Mouse (Mus musculus): ENCODE data around the gene Banp. TPM values are rescaled to one million over a fixed set of nuclear protein-coding genes. Genes with fewer than 3 reads are reported as not detected.

Gene Banp
- polyA plus RNA-seq, 3 experiments from 2014 or later, result 35.0 to 37.5 (median 36.2) TPM

DNA sequence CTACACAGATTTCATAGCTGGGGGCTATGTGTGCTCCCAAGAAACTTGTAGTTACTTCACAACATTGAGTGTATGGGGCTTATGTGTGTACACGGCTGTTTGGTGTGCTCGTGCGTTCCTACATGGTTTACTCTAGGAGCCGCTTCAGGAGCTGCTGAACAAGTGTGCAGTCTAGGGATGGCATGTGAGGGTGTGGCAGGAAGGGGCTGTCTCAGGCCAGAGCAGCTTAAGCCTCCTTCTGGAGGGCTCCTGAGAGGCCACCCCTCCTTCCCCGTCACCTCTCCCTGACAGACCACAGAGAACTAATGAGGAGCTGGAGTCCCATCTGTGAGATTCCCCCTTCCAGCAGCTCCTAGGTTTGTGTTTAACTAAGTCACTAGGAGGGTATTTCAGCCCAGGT is 38.3 kb downstream of the Banp start:
- no peak for ATAC-seq

DNA sequence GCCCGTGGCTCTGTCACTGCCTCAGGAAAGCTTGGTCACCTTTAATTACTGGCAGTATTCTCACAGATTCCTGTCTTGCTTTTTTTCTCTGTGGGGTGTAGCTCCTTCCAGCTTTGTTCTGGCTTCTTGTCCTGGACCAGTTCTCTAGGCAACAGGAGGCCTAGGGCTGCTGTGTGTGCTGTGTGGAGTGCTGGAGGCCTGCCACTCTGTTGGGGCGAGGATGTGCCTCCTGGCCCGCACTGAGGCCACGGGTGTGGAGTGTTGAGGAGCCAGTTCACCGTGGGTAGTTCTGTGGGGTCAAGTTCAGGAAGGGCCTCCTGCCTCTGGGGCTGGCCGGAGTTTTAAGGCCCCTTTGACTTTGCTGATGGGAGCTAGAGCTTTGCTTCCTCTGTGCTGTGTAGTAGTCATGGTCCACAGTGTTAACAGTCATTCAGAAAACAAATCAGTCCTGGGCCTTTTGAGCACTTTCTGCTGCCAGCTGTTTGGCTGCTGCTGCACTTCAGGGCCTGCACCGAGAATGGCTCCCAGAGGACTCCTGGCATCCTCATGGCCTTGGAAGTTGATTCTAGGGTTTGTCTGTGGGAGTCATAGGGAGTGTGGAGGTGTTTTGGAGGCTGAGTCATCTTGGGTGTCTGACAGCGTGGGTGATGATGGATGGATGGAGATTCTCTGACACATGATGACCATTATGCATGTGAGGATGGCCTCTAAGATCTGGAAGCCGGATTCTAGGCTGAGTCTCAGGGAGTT is 41.1 kb downstream of the Banp start:
- ATAC-seq, result no peak

DNA sequence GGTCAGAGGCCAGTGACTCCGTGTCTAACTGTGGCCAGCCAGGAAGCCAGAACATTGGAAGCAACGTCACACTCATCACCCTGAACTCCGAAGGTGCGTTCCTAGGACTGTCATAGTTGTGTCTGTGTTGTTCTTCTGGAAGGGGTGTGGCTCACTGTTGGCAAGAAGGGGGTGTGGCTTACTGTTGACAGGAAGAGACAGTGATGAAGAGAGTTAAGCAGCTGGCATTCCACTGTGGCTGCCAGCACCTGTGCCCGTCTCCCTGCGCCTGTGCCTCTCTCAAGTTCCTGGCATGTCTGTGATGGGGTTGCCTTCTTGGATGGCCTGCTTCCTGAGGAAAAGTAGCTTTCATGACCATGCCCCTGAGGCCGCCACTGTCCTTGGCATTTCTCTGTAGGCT is 42.1 kb downstream of the Banp start:
- ATAC-seq, result no peak

DNA sequence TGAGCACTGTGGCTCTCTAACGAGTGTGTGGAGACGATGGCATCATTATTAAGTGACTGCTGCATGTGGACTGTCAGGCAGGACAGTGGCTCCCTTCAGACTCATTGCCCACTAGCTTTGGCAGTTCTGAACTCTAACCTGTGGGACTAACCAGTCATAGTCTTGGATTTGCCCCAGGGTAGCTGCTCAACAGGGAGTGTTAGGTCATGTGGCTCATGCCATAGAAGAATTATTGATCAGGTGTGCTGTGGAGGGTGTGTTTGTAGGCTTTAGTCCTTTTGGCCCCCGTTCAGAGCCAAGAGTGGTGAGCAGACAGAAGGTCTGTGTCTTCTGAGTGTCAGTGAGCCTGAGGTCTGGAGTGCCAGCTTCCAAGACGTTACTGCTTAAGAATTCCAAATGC is 43.4 kb downstream of the Banp start:
- ATAC-seq, result no peak

DNA sequence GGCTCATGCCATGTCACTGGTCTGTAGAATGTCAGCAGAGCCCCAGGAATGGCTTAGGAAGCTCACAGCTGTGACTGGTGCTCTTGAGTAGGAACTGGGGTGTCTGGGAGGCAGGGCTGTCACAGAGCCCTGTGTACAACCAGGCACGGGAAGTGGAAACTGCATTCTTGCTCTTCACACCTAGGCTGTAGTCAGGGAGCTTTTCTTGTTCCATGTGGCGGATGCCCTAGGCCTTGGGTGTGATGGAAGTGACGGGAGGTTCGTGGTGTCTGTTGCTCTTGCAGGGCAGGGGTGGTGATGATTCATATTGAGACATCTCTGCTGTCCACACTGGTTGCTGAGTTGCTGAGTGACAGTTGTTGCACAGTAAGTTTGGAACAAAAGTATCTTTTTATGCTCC is 45.6 kb downstream of the Banp start:
- ATAC-seq, result peak; percentile 32

DNA sequence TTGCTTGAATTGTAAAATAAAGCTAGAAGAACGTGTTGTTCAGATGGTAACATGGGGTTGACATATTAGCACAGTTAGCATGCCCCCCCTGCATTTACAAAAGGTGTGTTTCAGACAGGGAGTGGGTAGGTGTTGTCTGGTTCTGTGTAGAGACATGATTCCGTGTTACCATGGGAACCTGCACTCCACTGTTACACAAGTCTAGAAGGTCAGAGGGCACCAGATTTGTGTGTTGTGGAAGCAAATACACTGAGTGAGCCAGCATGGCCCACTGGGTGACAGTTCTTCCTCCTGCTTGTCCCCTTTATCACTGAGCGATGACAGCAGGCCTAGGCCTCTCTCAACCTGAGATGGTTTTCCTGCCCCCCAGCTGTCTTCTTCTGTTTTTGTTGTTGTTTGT is 46.3 kb downstream of the Banp start:
- no peak for ATAC-seq

DNA sequence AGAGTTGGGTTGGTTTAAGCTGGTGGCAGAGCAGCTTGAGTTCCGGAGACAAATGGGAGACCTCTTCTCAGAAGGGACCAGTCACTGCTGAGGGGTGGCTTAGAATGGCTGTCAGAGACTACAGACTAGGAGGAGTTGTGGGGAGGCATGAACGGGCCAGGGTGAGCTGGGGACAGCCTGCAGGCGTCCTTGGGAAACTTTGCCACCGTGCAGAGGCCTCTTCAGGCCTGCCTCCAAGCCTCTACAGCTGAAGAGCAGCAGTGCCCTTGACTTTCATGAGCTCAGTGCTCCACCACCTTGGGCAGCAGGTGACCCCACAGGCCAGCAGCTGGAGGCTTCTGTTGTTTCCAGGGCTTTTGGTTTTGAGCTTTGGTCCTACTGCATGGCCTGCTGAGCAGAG is 49.1 kb downstream of the Banp start:
- no peak for ATAC-seq

DNA sequence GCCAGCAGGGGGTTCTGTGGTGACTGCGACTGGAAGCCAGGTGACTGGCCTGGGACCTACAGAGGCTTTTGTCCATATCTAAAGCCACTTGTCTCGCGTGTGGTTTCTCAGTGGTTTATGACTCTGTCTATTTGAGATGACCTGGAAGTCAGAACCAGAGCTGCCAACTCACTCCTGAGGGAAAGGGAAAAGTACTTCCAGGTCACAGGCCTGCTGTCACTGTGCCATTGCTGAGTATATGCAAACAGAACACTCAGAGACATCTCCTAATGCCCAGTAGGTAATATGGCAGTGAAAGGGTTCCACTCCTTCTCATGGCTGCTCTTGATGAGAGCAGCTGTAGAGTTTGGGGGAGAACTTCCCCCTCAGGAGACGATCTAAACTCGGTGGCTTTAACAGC is 49.7 kb downstream of the Banp start:
- ATAC-seq, result no peak

DNA sequence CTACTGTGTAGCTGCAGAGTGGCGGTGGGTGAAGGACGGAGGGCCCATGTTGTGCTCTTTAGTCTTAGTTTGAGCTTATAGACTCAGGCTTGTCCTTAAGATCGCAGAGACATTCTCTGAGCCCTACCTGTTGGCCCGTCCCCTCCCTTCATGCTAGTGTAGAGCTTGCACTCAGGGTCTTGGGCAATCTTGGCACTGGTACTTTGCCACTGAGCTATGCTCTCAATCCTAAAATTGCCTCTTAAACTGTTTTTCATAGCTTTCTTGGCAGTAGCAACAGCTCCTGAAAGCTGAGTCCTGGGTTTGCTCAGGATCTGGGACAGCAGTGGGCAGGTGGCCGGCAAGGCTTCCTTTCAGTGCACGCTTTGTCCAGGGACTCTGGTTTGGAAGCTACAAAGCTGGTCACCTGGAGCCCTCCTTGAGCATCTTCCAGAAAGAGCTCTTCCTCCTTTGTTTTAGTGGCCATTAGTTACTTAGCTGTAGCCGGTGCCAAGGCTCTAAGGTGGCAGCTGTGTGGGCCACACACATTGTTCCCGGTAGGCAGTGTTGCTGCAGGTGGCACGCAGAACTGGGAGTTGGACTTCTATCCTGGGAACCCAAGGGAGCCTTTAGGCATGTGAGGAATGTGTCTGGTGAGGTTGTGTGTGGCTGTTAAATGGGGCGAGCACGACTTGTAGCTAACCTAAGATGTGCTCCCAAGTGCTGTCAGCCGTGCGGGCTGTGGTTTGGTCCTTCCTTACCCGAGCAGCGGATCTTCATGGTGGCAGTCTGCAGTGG is 52.0 kb downstream of the Banp start:
- no peak for ATAC-seq

DNA sequence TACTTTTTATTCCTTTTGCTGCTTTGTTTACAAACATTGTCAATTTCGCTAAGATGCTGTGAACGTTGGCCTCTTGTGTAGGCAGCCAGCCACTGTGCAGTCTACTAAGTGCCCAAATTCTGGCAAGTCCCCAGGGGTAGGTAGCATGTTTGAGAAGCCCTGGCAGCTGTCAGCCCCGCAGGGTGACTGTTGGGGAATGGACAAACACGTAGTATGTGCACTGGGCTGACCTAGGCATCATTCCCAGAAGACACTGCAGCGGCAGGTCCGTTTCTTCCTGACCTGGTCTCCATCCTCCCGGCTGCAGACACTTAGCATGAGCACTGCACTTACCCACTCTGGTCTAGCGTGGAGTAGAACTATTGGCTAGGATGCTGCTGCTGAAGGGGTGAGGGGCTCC is 54.1 kb downstream of the Banp start:
- ATAC-seq, result no peak

DNA sequence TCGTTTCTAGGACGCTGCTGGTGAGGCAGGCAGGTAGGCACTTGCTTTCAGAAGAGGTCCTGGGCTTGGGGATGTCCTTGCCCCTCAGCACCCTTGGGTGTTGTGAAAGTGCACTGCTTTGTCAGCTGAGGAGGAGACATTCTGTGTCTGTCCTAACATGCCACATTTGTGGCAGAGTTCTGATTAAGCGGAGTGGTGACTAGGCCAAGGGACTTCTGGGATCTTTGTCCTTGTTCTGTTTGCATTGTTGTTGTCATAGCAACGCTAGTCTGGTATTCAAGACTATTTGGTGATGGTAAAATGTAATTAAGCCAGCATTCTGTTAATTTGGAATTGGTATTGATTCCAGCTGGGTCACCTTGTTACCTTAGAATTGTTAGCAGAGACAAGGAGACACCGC is 54.6 kb downstream of the Banp start:
- no peak for ATAC-seq

DNA sequence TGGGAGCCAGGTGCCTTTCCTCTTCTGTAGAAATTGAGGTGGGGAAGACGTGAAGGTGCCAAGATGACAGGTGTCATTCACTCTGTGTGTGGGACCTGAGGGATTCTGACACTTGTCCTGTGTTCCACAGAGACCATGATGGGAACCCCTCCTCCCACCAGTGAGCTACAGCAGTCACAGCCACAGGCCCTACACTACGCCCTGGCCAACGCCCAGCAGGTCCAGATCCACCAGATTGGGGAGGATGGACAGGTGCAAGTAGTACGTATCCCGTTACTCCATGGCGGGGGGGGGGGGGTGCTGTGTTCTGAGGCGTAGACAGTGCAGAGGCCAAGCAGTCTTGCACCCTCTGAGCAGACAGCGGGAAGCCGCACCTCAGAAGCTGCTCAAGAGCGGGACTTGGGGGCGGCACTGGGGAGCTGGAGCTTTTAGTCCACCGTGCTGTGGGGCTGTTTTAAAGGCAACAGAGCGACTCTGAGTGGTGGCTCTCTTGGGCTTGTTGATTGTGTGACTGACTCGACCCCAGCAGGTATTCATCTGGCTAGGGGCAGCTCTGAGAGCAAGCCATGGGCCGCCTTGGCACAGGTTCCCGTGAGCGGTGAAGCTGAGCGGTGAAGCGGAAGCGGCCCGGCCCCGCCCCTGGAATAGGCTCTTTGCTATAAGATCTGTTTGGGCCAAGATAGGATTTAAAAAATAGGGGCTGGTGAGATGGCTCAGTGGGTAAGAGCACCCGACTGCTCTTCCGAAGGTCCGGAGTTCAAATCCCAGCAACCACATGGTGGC is 56.1 kb downstream of the Banp start:
- no peak for ATAC-seq

DNA sequence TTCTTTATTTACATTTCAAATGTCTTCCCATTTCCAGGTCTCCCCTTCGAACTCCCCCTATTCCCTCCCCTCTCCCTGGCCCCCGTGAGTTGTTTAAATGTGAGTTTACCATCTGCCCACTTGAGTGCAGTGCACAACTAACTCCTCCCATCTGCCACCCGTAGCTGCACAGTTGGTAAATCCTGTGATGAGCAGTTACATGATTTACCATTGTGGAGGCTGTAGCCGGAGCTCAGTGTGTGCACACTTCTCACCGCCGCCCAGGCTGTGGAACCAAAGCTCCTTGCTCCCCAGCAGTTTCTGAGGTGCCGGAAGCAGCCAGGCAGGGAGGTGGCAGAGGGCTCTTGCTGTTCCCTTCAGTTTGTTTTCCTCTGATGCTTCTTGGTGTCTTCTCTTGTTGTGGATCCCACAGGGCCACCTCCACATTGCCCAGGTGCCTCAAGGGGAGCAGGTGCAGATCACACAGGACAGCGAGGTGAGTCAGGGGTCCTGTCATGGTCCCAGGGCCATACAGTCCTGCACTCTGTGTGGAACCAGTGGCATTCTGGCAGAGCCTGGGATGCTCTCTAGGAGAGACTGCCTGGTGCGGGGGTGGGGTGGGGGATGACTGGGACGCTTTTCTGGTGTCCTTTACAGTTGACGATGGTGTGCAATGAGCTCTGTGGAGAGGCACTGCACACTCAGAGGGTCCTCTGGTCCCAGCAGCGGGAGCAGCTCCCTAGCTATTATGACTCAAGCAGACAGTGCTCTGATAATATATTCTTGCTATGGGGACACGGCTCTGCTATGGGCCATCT is 57.3 kb downstream of the Banp start:
- ATAC-seq, result no peak

DNA sequence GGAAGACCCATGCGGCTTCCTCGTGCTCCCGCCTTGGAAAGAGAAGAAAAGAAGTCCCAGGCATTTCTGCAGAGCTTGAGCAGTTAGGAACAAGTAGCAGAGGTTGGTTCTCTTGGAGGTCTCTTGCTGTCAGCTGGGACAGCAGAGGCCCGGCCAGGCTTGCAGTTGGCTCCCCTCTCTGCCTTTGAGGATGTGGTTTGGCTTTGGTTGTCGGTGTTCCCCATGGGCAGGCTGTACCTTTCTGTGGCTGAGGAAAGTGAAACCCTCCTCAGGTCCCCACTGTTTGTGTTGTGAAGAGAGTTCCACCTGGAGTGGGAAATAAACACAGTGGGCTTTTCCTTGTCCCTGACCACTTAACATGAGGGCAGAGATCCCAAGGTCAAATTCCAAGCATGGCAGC is 58.8 kb downstream of the Banp start:
- ATAC-seq, result no peak

DNA sequence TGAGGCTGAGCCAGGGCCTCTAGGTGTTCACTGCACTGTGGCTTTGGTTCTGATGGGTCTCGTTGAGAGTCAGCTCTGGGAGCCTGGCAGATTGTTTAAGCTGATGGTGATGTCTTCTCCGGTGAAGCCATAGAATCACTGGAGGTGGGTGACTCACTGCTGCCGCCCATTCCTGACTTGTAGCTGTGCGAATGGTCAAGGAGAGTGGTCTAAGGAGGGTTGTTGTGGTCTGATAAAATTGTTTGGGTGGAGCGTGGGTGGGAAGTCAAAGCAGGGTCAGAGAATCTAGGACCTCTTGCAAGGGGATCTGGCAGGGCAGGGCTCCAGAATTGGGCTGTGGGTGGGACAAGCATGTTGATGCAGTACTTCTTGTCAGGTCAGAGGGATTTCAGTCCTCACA is 61.1 kb downstream of the Banp start:
- ATAC-seq, result no peak

DNA sequence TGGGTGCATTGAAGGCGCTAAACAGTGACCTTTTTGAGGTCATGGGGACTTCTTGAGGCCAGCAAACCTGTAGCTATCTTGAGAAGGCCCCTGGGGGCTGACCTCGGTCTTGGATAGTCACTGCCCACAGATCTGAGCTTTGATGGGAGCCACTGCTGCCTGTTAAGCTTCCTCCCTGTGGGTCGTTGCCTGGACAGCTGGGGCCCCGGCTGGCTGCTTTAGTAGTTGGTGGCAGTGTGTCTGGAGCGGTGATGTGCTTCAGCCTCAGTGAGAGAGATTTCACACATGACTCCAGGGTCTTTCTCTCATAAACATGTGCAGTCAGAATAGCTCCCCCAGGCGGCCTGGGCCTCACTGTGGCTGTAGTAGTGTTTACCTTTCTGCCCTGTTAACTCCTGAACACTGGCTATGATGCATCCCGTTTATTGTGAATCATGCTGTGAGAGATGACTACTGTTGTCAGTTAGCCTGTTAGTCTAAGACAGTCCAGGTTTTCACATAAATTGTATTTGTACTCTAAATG is 61.6 kb downstream of the Banp start:
- no peak for ATAC-seq

DNA sequence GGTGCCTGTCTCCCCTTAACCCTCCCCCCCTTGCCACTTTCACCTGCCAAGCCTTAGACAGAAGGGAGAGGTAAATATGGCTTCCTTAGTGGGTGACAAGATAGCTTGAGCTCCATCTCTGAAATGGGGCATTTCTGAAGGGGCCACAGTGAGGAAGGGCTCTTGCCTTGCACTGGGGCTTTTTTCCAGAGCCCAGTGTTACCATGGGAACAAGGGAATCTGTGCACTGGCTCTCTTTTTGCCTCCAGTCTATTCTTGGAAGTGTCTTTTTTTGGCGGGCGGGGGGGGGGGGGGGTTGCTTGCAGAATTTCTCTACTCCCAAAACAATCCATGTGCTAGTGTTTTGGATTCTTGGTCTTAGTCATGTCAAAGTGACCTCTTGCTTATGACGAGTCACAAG is 65.1 kb downstream of the Banp start:
- ATAC-seq, result no peak

DNA sequence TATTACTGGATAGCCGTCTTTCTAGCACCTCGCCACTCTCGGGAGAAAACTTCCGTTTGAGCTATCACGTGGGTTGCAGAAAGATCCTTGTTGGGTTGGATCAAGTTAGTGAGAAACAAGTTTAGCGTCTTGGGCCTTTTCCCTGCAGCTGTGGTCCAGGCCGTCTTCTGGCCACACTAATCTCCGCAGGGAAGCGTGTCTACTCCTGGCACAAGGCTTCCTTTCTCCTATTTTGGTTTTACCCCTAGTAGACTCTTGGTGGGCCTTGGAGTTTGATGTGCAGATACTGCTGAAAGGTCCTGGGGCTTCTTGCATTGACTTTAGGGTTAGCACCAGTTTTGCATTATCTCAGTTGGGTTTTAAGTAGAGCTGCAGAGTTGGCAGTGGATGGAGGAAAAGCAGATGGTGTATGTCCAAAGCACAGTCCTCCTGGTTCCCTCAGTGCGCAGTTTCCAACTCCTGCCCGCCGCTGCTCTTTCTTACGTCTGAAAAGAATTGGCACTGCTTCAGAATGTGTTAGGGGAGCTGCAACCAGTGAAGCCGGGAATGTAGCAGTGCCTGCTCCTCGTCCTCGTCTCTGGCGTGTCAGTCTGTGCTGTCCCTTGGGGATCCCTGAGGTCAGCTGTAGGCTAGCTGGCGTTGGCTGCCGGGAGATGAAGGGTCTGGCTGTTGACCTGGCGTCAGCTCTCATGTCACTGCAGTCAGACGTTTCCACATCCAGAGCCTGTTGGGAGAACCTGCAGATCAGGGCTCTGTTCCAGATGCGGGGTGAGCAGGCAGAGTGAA is 68.7 kb downstream of the Banp start:
- ATAC-seq, result no peak

DNA sequence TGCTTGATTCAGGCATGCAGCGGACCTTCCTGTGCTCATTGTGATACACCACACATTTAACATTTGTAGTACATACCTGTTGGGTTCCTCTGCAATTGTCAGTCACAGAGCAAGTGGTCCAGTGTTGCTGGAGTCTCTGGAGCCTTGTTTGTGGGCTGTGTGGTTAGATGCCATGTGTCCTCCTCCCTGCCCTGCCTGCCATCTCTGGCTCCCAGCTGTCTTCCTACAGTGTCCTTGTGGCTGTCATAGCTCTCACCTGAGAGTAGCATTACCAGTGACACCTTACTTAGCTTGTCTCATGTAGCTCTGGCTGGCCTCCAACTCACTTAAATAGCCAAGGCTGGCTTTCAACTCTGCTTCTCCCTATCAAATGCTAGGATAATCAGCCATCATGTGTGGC is 69.6 kb downstream of the Banp start:
- ATAC-seq, result no peak

DNA sequence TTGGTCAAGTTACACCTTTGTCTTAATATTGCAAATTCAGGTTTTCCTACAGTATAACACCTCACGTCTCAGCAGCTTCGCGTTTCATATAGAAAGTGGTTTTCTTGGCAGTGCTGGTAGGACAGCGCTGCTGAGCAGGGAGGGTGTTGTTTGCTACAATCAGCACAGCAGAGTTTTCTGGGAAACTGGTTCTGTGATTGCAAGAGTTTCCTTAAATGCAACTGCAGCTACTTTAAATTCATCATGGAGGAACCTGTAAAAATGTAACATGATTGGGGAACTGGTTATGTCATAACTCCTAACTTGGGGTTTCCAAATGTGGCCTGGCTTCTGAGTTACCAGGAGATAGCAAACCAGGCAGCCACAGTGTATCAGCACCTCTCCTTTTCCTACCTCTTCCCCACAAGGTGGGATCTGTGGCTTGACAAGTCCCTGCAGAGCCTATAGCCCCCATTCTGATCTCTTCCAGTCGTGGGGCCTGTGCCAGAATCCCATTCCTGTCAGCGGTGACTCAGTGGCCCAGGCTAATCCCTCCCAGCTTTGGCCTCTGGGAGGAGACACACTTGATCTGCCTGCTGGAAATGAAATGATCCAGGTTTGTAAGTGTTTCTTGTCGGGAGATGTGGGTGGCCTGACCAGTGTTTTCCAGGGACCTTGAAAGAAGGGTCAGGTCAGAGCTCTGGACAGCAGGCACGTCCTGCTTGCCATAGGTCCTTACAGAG is 70.7 kb downstream of the Banp start:
- ATAC-seq, result no peak

DNA sequence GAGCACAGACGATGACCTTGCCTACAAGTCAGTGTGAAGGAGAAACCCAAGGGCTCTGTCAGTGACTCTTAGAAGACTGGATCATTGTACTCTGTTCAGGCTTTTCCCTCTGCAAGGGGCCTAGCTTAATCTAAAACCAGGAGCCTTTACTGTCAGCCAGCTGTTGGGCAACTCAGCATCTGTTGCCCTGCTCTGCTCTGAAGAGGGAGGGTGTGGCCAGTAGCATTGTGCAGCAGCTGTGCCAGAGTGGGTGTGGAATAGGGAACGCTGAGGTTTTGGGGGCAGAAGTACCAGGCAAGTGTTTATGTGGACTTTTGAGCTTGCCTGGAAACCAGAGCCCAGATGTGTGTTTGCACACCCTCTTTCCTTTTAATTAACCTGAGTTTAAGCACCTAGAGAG is 72.2 kb downstream of the Banp start:
- ATAC-seq, result no peak
